Mouse (Mus musculus): ENCODE measurements around the gene Emp2.

The Emp2 gene

DNA sequence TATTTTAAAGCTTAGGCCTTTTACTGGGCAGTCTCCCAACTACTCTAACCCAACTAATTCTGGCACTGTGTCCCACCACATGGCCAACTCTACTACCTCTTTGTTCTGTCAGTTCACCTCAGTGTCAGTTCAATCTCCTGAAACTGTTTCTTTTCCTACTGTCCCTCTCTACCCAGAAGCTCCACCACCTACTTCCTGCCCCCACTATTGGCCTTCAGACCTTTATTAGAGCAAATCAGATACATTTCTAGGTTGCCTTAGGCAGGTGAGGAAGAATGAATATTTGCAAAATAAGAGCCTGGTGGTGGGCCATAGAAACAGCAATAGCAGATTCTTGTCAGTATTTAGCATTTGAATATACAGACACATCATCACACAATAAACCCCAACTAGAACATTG, 77.2 kb downstream of the Emp2 start:
- DNase-seq (ENCODE audit: low spot score in 2 of 2), result no peak

All from urinary bladder, adult 18-20 months (tissue).